Mouse (Mus musculus): Measurements from ENCODE around the gene Pigv. TPM values are rescaled to one million over a fixed set of nuclear protein-coding genes. Genes with fewer than 3 reads are reported as not detected.
A peak's percentile ranks its signal among the peaks of the same experiment; 100 is the strongest.

Pigv gene
- total and polyA plus RNA-seq, 3 experiments = 2.9 to 5.0 (median 3.7) TPM

DNA sequence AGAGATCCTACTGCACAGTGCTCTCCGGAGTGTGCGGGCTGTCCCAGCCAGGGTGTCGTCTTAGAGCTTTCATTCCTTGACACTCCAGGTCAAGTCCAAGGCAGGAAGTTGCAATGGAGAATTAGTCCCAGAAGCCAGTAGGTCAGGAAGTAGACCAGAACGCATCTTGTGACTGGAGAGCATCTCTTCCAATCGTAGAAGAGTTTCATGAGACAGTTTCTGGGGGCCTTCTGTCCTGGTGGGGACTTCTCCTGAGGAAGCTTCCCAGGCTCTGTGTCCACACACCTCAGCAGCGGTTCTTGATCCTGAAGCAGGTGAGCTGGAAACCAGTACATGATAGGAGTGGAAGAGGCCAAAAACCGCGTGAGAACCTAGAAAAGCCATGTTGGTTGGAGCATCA lies 10.0 kb downstream of the Pigv start:
- Histone ChIP-seq H3K27me3 (replicated peaks) (no peaks in the 10 kb centered on the region), H3K27ac (ENCODE audit: insufficient read depth, low read depth) (no peak overlapping the region), H3K4me1 (ENCODE audit: control insufficient read depth in 1 of 2, insufficient read depth in 2 of 2) (peaks cover 26 to 65% of the 10 kb centered on the region in 2 experiments), H3K4me3 (replicated peaks in 1 of 3; ENCODE audit: low read depth in 2 of 3, low read length in 2 of 3, poor library complexity in 1 of 3) (no peak overlapping the region), H3K36me3 (replicated peaks in 1 of 2; ENCODE audit: control insufficient read depth in 1 of 2, insufficient read depth in 1 of 2, low read length in 1 of 2) (peaks cover 6 to 26% of the 10 kb centered on the region in 2 experiments), H3K9ac (ENCODE audit: insufficient read depth, low read depth) (no peak overlapping the region), H3K4me2 (ENCODE audit: insufficient read depth, low read depth, poor library complexity, severe bottlenecking) (no peak overlapping the region), H3K9me3 (replicated peaks; ENCODE audit: low read length) (no peaks in the 10 kb centered on the region), H3K79me2 (replicated peaks; ENCODE audit: control insufficient read depth, extremely low read depth, insufficient read depth, poor library complexity, severe bottlenecking) (no peaks in the 10 kb centered on the region)
- in situ Hi-C loops (cut with MboI; ENCODE audit: low pct_ligation_motif_present, low pct_unique_long_range_greater_than_20kb, low sequenced_read_pairs) (loop anchor here (5.0 kb wide), 1 partner anchor 165 kb away; no protein-coding TSS in a partner anchor), dilution Hi-C loops (cut with MboI; ENCODE audit: extremely low pct_ligation_motif_present, extremely low pct_unique_long_range_greater_than_20kb, low sequenced_read_pairs) (no loop called here)
- DNase-seq (ENCODE audit: extremely low read depth) = no peak
- no peak for TF ChIP-seq MEF2A (IDR thresholded peaks at IDR 0.05; ENCODE audit: borderline replicate concordance, low read depth, low read length)
- no peak for TF ChIP-seq PAX5 (IDR thresholded peaks at IDR 0.05; ENCODE audit: low read length)
- TF ChIP-seq SMC3 (IDR thresholded peaks at IDR 0.05; ENCODE audit: low read depth, low read length) = no peak
- TF ChIP-seq ELF1 (IDR thresholded peaks at IDR 0.05; ENCODE audit: low read depth, low read length) = no peak
- TF ChIP-seq CTCF (conservative IDR thresholded peaks at IDR 0.05 in 1 of 2, IDR thresholded peaks at IDR 0.05 in 1 of 2; ENCODE audit: low read depth in 2 of 2, low read length in 2 of 2) = no peak
- TF ChIP-seq ZKSCAN1 (IDR thresholded peaks at IDR 0.05; ENCODE audit: borderline replicate concordance, low read depth, low read length) = no peak
- no peak for TF ChIP-seq HCFC1 (IDR thresholded peaks at IDR 0.05; ENCODE audit: low read depth, low read length)
- no peak for TF ChIP-seq E2F4 (IDR thresholded peaks at IDR 0.05; ENCODE audit: insufficient replicate concordance, low read depth, low read length)
- no peak for TF ChIP-seq SIN3A (IDR thresholded peaks at IDR 0.05; ENCODE audit: low read length)
- TF ChIP-seq JUN (IDR thresholded peaks at IDR 0.05; ENCODE audit: insufficient read depth, low read depth, low read length) = no peak
- TF ChIP-seq NRF1 (IDR thresholded peaks at IDR 0.05; ENCODE audit: low read depth, low read length) = no peak
- no peak for TF ChIP-seq TCF12 (IDR thresholded peaks at IDR 0.05; ENCODE audit: low read depth, low read length)
- TF ChIP-seq MAFK (IDR thresholded peaks at IDR 0.05; ENCODE audit: insufficient replicate concordance, low read length) = no peak

DNA sequence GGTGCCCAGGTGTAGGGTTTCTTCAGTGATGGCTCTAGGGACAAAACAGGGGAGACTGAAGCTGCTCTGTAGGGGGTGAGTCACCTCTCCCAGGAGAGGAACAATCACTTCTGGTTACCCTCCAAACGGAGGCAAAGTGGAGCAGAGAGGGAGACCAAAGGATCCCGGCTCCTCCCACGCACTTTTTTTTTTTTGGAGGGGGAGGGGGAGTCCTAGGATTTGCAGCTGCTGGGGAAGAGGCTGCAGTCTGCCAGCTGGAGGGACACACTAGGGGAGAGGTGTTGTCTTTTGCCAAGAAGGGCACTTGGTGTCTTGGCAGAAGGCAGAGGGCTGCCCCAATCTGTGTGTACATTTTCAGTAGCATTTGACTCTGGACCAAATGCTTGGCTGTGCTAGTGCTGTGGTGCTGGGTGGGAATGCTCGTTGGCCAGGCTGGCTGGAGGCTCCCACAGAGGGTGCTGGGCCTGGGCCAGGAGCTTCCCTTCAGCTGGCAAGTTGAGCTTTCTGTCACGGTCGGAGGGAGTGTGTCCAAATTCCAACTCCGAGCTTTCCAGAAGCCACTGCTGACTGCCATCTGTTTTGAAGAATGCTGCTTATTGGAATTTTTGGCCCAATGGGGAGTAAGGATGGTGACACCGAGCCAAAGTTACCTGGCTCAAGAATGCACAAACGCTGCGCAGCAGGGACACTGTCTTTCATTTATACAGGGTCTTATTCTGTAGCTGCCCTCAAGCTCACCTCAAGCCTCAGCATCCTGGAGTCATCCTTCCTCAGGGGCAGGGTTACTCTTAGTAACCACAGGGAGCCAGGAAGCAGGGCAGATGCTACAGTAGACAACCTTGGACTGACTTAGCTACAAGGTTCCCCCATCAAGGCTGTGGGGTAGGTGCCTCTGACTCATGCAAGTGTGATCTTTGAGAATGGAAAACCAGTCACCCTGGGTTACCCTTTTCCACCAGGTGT lies 12.0 kb downstream of the Pigv start:
- Histone ChIP-seq H3K36me3 (replicated peaks in 1 of 2; ENCODE audit: control insufficient read depth in 1 of 2, insufficient read depth in 1 of 2, low read length in 1 of 2) (peaks cover 6 to 25% of the 10 kb centered on the region in 2 experiments), H3K9me3 (replicated peaks; ENCODE audit: low read length) (no peaks in the 10 kb centered on the region), H3K4me2 (ENCODE audit: insufficient read depth, low read depth, poor library complexity, severe bottlenecking) (peak overlapping the region; percentile 86; the same call in 1 of the 2 replicates), H3K4me1 (ENCODE audit: control insufficient read depth in 1 of 2, insufficient read depth in 2 of 2) (peaks cover 28 to 65% of the 10 kb centered on the region in 2 experiments), H3K4me3 (replicated peaks in 1 of 3; ENCODE audit: low read depth in 2 of 3, low read length in 2 of 3, poor library complexity in 1 of 3) (peak overlapping the region in 2 of 3 experiments; percentile 36 to 51), H3K27ac (ENCODE audit: insufficient read depth, low read depth) (peak overlapping the region; percentile 70), H3K9ac (ENCODE audit: insufficient read depth, low read depth) (peak overlapping the region; percentile 71), H3K27me3 (replicated peaks) (no peaks in the 10 kb centered on the region), H3K79me2 (replicated peaks; ENCODE audit: control insufficient read depth, extremely low read depth, insufficient read depth, poor library complexity, severe bottlenecking) (no peaks in the 10 kb centered on the region)
- dilution Hi-C loops (cut with MboI; ENCODE audit: extremely low pct_ligation_motif_present, extremely low pct_unique_long_range_greater_than_20kb, low sequenced_read_pairs) (no loop called here), in situ Hi-C loops (cut with MboI; ENCODE audit: low pct_ligation_motif_present, low pct_unique_long_range_greater_than_20kb, low sequenced_read_pairs) (loop anchor here (5.0 kb wide), 1 partner anchor 167 kb away; no protein-coding TSS in a partner anchor)
- DNase-seq (ENCODE audit: extremely low read depth) = peak; percentile 66
- TF ChIP-seq USF2 (conservative IDR thresholded peaks at IDR 0.05; ENCODE audit: low read depth, low read length) (no peak), ETS1 (conservative IDR thresholded peaks at IDR 0.05; ENCODE audit: low read depth, low read length) (peak; percentile 19; the same call in 1 of the 2 replicates), MAZ (IDR thresholded peaks at IDR 0.05; ENCODE audit: low read depth, low read length) (no peak), ZNF384 (IDR thresholded peaks at IDR 0.05; ENCODE audit: low read depth, low read length) (peak; percentile 90), ZC3H11A (IDR thresholded peaks at IDR 0.05; ENCODE audit: low read depth, low read length) (no peak), POLR2A (IDR thresholded peaks at IDR 0.05; ENCODE audit: low read depth, low read length) (peak; percentile 35; the same call in 1 of the 2 replicates), RCOR1 (conservative IDR thresholded peaks at IDR 0.05; ENCODE audit: low read depth, low read length) (no peak)

All from CH12.LX (cell line).